Mouse (Mus musculus) urinary bladder, postnatal 10 days (tissue): ENCODE measurements around the gene Dscam.

Source experiments
- DNase-seq: peaks from one replicate; pipeline ENCODE4 v3.0.0; 2022; ENCODE audit warnings: low spot score

Dscam gene

GRCm38 (mm10) chr16:96877271-96877670, 293.3 kb downstream of the Dscam start:
- no peak for DNase-seq

- no peak for DNase-seq
Measured at GRCm38 (mm10) chr16:96872799-96873198, 297.8 kb downstream of the Dscam start.

- no peak for DNase-seq
Measured at GRCm38 (mm10) chr16:96857571-96857970, 313.0 kb downstream of the Dscam start.

GRCm38 (mm10) chr16:96855060-96855459, 315.5 kb downstream of the Dscam start:
- no peak for DNase-seq

GRCm38 (mm10) chr16:96852383-96852782, 318.2 kb downstream of the Dscam start:
- DNase-seq = no peak

GRCm38 (mm10) chr16:96848916-96849315, 321.6 kb downstream of the Dscam start:
- DNase-seq = no peak

- DNase-seq = no peak
Measured at GRCm38 (mm10) chr16:96846585-96846984, 324.0 kb downstream of the Dscam start.

GRCm38 (mm10) chr16:96846113-96846512, 324.4 kb downstream of the Dscam start:
- DNase-seq = no peak

GRCm38 (mm10) chr16:96845475-96846098, 325.0 kb downstream of the Dscam start:
- no peak for DNase-seq

GRCm38 (mm10) chr16:96843691-96844400, 326.7 kb downstream of the Dscam start:
- DNase-seq = no peak

- DNase-seq = no peak
Measured at GRCm38 (mm10) chr16:96842829-96843360, 327.7 kb downstream of the Dscam start.

GRCm38 (mm10) chr16:96819649-96820048, 350.9 kb downstream of the Dscam start:
- peak; percentile 19 for DNase-seq

- no peak for DNase-seq
Measured at GRCm38 (mm10) chr16:96806298-96806697, 364.3 kb downstream of the Dscam start.

GRCm38 (mm10) chr16:96802636-96803035, 367.9 kb downstream of the Dscam start:
- DNase-seq = no peak

- DNase-seq = no peak
Measured at GRCm38 (mm10) chr16:96801650-96802237, 368.8 kb downstream of the Dscam start.

GRCm38 (mm10) chr16:96795431-96795830, 375.1 kb downstream of the Dscam start:
- no peak for DNase-seq

GRCm38 (mm10) chr16:96791307-96791706, 379.2 kb downstream of the Dscam start:
- DNase-seq = no peak

- no peak for DNase-seq
Measured at GRCm38 (mm10) chr16:96788286-96788685, 382.3 kb downstream of the Dscam start.

GRCm38 (mm10) chr16:96779021-96779420, 391.5 kb downstream of the Dscam start:
- no peak for DNase-seq

- DNase-seq = no peak
Measured at GRCm38 (mm10) chr16:96774245-96774644, 396.3 kb downstream of the Dscam start.

GRCm38 (mm10) chr16:96767985-96768384, 402.6 kb downstream of the Dscam start:
- DNase-seq = no peak

- no peak for DNase-seq
Measured at GRCm38 (mm10) chr16:96767508-96767907, 403.0 kb downstream of the Dscam start.

GRCm38 (mm10) chr16:96761225-96761624, 409.3 kb downstream of the Dscam start:
- no peak for DNase-seq
